ENCODE assay signal across 26 mouse cellular contexts in genomic region chr5:128710596-128710995, GRCm38 (mm10). TPM values are rescaled to one million over a fixed set of nuclear protein-coding genes. Genes with fewer than 3 reads are reported as not detected.
DNase-seq lines count a peak whose midpoint lies in the region; TF ChIP-seq lines count a peak whose summit lies in the region.
"Had no signal": no experiment of that assay in that cellular context is flagged by ENCODE, and none has a peak within 500 bp of the region (broad histone marks: within the 10 kb centered on the region; RNA-seq: fewer than 3 reads in every experiment).

No protein-coding gene starts in this region.

- no peak overlapping the region for H3K27ac ChIP-seq in kidney, adult 2 months (ENCODE audit: insufficient read depth, low read depth, low read length)
- H3K27ac ChIP-seq: embryonic facial prominence, embryonic 15.5 days; forebrain, embryonic 10.5 days; heart, adult 2 months; hindbrain, embryonic 12.5 days had no signal

- no peak for TF ChIP-seq CTCF in kidney, adult 2 months (conservative IDR thresholded peaks at IDR 0.05; ENCODE audit: insufficient read depth, insufficient read length, low read depth, low read length)
- TF ChIP-seq CTCF in E14TG2a.4 (conservative IDR thresholded peaks at IDR 0.05; ENCODE audit: low read length), result no peak

- no peaks in the 10 kb centered on the region for H3K27me3 ChIP-seq in kidney, adult 2 months (replicated peaks; ENCODE audit: control insufficient read depth, insufficient read depth, low read length)
- H3K27me3 ChIP-seq in E14TG2a.4 (ENCODE audit: insufficient read depth, low read length), result peaks cover 27% of the 10 kb centered on the region
- H3K27me3 ChIP-seq: embryonic facial prominence, embryonic 15.5 days; heart, embryonic 12.5 days; hindbrain, embryonic 12.5 days had no signal

- no peaks in the 10 kb centered on the region for H3K9me3 ChIP-seq in E14TG2a.4 (ENCODE audit: low read length)
- H3K9me3 ChIP-seq: embryonic facial prominence, embryonic 15.5 days had no signal

- peak; percentile 29 for DNase-seq in embryo, embryonic 10 days (ENCODE audit: low spot score)
- DNase-seq in embryo, embryonic 9.5 days (ENCODE audit: extremely low spot score), result no peak
- DNase-seq in kidney, postnatal 4 days, result peak; percentile 33
- no peak for DNase-seq in kidney, adult 2 months
- DNase-seq in ZHBTc4 (ENCODE audit: low read depth, low spot score), result peak; percentile 87
- no peak for DNase-seq in left cerebral cortex, postnatal 4 days
- DNase-seq in thymus, adult 18-20 months, result no peak
- DNase-seq: adrenal gland, postnatal 10 days; B cell, adult 2 months; cerebellum, adult 11-12 months; cerebellum, adult 9-11 months; cerebellum, postnatal 36 days; heart, adult 2 months; heart, postnatal 4 days had no signal

- no peaks in the 10 kb centered on the region for H3K4me1 ChIP-seq in kidney, adult 2 months (ENCODE audit: control insufficient read depth, insufficient read depth, low read length)
- H3K4me1 ChIP-seq in E14TG2a.4 (replicated peaks; ENCODE audit: low read depth, low read length), result peaks cover 34% of the 10 kb centered on the region
- H3K4me1 ChIP-seq: embryonic facial prominence, embryonic 15.5 days; hindbrain, embryonic 12.5 days had no signal

- intact Hi-C loops in left cerebral cortex, postnatal 4 days (cut with DNase I), result no loop called here

- no peak overlapping the region for H3K4me3 ChIP-seq in kidney, adult 2 months (ENCODE audit: insufficient read depth, low read depth, low read length)
- peak overlapping the region; percentile 21; the same call in 1 of the 2 replicates for H3K4me3 ChIP-seq in E14TG2a.4 (replicated peaks; ENCODE audit: low read length)
- H3K4me3 ChIP-seq: embryonic facial prominence, embryonic 15.5 days; erythroblast, embryonic 14.5 days; forebrain, embryonic 10.5 days; heart, adult 2 months; heart, embryonic 12.5 days; hindbrain, embryonic 12.5 days had no signal

- no peak for TF ChIP-seq POLR2A in kidney, adult 2 months (IDR thresholded peaks at IDR 0.05; ENCODE audit: low read depth, low read length)

- no peaks in the 10 kb centered on the region for H3K36me3 ChIP-seq in kidney, adult 2 months (ENCODE audit: control insufficient read depth, insufficient read depth, low read length)
- H3K36me3 ChIP-seq in E14TG2a.4 (ENCODE audit: insufficient read depth, low read length), result no peaks in the 10 kb centered on the region
- H3K36me3 ChIP-seq: embryonic facial prominence, embryonic 15.5 days; forebrain, embryonic 10.5 days; heart, embryonic 12.5 days; hindbrain, embryonic 12.5 days had no signal

- WGBS in kidney, adult 2 months, result 26% methylated on average over 8 of the region's 8 CpGs

RNA-seq across cellular contexts. Expression of gene Piwil1, which starts 8.3 kb away (rescaled TPM):
- polyA plus RNA-seq in kidney, adult 2 months (2012; rRNA removed), result 0.03 and 0.06 TPM in 2 replicates
- total RNA-seq in left cerebral cortex, postnatal 4 days (2021), result under 1 TPM; 0.22 to 0.38 TPM
- total RNA-seq: adrenal gland, postnatal 10 days; adrenal gland, postnatal 4 days; gastrocnemius, adult 8-10 months; heart, adult 2 months; heart, postnatal 4 days had no signal
- polyA plus RNA-seq: embryonic facial prominence, embryonic 11.5 days; embryonic facial prominence, embryonic 15.5 days; erythroblast, embryonic 14.5 days; forebrain, embryonic 10.5 days; forebrain, embryonic 14.5 days; heart, embryonic 12.5 days; heart, embryonic 16.5 days; inflammation-experienced regulatory T-cells, adult 6 months had no signal

Comparison
In these comparisons a context has a peak if more than half of its experiments do, and no peak if none do; other contexts are left out.
1. DNase-seq: peak in embryo, embryonic 10 days (single experiment), kidney, postnatal 4 days (2 of 2) and ZHBTc4 (single experiment); none in embryo, embryonic 9.5 days (single experiment), kidney, adult 2 months (single experiment), left cerebral cortex, postnatal 4 days (single experiment) and thymus, adult 18-20 months (0 of 2).